Mouse (Mus musculus): Measurements from ENCODE around the gene Csad. TPM values are rescaled to one million over a fixed set of nuclear protein-coding genes. Genes with fewer than 3 reads are reported as not detected.

Gene Csad
- total RNA-seq, 1 experiment from 2014 or later, result 120 TPM

DNA sequence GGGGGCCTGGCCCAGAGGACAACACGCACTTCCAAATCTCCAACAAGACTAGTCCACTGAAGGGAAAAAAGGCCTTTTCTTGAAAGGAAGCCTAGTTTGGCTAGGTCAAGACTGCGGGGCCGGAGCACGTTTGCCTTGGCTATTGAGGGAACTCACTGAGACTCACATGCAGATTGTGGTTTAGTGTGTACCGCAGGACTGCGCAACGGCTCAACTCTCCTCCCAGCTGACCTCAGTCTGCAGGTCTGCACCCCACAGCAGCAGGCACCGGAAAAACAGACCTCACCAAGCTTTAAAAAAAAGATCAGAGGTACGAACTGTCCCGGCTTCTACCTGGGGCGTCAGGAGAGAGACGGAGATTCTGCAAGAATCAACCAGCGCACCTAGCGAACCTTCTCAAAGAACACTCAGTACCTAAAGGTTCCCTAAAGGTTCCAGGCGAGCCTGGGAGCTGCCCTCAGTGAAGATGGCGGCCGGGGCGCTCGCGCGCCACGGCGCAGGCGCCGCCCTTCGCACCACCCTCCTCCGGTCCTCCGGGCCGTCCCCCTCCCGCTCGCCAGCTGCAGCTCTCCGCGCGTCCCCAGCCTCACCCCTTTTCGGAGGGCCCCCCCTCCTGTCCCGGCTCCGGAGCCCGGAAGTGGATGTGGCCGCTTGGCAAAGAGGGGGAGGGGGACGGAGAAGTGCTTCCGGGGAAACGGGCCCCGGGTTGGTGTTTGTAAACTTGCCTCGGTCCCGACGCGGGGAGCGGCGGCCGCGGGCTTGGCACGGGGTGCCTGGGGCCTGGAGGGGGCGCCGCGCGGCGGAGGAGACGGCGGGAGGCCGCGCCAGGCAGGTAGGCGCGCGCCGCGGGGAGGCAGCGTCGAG, 1.3 kb downstream of the Csad start, which contains the start of gene Zfp740:
Gene Zfp740 (plus strand): TSS at position 279 of the 864 bp plus-strand sequence.
- peak; percentile 99 for DNase-seq

DNA sequence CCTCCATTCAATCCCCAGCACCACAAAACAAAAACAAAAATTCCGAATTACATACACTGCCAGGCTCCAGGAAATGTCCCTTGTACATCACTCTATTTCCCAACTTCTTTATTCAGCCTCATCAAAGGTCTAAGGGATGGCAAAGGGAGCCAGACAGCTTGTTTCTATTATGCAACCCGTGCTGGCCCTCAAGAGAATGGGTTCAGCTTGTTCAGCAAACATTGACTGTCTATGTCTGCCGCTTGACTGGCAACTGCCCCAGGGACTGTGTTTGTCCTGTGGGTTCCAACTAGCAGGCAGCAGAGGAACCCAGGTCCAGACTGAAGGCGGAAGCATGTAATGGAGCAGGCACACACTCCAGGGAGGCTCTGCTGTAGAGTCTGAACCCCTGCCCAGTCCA, 5.7 kb downstream of the Csad start:
- DNase-seq, result no peak

GRCm38 (mm10) chr15:102195373-102195772, 9.2 kb downstream of the Csad start:
- peak; percentile 55 for DNase-seq

DNA sequence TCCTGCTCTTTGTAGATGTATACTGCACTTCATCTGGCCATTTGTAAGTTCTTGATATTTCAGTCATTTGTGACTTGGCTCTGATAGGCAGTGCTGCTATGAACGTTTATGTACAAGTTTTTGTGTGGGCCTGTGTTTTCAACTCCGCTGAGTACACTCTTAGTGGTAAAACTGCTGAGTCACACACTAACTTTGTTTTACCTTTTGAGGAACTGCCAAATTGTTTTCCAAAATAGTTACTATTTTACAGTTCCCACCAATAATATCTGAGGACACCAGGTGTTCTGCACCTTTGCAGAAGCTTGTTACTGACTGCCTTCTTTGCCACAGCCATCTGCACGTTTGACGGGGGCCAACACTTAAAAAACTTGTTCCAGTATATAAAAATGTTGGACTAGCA, 10.1 kb downstream of the Csad start:
- DNase-seq, result no peak

- no peak for DNase-seq
Measured at GRCm38 (mm10) chr15:102193652-102194051, 10.9 kb downstream of the Csad start.

GRCm38 (mm10) chr15:102192820-102193386, 11.6 kb downstream of the Csad start:
- no peak for DNase-seq

DNA sequence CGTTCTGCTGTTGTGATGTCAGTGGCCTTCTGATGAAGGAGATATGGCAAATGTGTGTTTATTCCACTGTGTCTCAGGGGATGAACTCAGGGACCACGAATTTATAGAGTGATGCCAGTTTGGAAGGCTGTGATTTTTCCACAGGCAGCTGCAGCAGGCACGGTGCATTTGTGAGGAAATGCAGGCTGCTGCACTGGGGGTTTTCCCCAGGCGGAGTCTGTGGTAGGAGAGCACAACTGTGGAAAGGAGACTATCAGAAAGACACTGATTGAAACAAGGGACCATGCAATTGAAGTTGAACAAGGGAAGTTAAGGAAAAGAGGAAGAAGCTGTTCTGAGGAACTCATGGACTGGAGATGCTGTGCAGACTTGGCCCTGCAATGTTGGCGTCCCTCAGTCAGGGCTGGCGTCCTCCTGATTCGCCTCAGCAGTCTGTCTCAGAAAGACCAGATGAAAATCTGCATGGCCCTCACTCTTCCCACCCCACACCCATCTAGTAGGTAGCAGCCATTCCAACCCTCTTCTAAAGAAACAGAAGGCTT, 12.2 kb downstream of the Csad start:
- DNase-seq, result no peak

DNA sequence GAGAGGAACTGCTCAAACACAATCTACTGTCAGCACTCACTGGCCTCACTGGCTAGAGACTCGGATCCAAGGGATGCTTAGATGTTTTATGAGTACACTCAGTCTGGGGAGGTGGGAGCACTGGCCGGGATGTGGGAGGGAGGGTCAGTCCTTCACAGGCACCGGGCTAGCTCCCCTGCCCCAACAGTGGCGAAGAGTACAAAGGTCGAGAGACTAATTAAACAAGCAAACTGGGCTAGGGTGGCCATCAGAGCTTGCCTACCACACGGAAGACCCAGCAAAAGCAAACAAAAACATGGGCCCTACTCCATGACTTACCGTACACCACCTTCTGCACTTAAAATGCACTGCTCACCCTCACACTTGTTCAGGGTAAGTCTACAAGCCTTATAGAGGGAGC, 12.8 kb downstream of the Csad start:
- DNase-seq, result no peak

- no peak for DNase-seq
Measured at GRCm38 (mm10) chr15:102188883-102189282, 15.6 kb downstream of the Csad start.

DNA sequence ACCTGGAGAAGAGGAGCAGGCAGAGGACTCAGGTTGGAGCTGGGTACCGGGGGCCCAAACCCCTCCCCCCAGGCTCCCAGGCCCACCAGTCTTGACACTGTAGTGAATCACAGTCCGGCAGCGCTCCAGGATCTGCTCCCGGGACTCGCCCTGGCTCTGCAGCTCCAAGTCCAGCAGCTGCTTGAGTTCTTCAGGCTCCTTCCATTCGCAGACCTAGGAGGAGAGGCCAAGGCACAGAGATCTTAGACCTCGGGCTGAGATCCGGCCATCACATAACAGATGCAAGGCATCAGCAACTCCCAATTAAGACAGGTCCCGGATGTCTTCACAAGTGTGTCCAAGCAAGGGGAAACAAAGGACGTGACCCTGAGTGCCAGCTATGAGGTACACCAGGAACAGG, 16.4 kb downstream of the Csad start:
- DNase-seq, result no peak

DNA sequence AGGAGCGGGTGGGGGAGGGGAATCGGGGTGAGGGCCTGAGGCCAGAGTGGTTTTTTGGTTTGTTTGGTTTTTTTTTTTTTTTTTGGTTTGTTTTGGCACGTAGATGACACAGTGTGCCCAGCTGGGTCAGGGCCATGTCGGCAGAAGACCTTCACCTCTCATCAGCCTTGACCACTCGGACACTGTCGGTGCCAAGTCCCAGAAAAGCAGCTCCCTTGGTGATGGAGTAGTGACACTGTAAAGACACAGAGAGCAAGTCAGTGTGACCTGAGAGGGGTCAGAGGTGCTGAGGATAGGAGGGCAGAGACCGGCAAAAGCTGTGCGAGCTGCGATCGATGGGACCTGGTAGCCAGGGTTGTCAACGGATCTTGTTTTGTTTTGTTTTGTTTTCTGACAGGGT, 18.3 kb downstream of the Csad start:
- peak; percentile 54 for DNase-seq

GRCm38 (mm10) chr15:102183076-102183475, 21.4 kb downstream of the Csad start:
- DNase-seq, result no peak

- DNase-seq, result no peak
Measured at GRCm38 (mm10) chr15:102179924-102180323, 24.6 kb downstream of the Csad start.

DNA sequence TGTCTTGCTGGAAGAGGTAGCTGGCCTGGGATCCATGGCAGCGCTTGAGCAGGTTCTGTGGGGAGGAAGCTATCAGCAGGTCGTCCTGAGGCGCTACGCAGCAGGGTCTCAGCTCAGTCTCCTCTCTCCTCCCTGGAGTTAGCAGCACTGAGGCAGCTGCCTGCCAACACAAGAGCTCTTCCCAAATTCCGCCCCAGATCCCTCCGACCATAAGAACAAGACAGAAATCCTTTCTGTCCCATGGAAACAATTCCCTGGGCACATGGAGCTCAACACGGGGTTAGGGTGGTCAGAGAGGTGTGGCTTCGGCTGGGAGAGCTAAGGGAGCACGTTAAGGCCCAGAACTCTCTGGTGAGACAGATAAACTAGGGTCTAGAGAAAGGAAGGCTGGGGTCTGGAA, 25.4 kb downstream of the Csad start:
- no peak for DNase-seq

DNA sequence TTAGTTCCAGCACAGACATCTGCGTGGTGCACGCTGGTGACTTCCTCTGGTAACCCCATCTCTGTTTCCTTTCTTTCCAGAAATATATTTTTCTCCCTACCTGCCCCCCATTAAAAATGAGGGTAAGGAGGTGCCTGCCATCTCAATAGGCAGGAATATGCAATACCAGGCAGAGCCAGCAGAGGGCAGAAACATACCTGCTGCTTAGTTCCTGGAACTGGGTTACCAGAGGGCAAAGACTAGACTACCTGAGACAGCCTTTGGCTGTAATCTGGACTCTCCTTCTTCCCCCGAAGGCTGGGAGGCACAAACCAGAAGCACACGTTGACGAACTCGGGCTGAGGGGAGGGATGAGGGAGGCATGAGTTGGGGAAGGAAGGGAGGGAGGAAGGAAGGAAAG, 26.2 kb downstream of the Csad start:
- peak; percentile 83 for DNase-seq

DNA sequence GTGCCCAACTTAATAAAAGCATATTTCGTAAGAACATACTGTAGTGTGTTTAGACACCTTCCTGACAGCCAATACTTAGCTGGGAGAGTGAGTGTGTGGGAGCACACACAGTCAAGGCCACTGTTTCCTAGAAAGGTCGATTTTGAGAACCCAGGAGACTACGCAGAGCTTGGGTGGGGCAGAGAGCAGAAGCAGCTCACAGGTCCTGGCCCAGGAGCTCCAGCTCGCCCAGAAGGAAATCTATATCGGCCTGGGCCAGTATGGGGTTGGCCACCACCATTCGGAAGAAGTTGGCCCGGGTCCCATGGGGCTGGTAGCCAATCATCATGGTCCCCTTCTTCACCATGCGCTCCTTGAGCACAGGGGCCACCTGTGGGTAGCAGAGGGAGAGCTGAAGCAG, 27.1 kb downstream of the Csad start:
- DNase-seq, result no peak

GRCm38 (mm10) chr15:102176571-102177316, 27.8 kb downstream of the Csad start:
- DNase-seq, result peak; percentile 54

DNA sequence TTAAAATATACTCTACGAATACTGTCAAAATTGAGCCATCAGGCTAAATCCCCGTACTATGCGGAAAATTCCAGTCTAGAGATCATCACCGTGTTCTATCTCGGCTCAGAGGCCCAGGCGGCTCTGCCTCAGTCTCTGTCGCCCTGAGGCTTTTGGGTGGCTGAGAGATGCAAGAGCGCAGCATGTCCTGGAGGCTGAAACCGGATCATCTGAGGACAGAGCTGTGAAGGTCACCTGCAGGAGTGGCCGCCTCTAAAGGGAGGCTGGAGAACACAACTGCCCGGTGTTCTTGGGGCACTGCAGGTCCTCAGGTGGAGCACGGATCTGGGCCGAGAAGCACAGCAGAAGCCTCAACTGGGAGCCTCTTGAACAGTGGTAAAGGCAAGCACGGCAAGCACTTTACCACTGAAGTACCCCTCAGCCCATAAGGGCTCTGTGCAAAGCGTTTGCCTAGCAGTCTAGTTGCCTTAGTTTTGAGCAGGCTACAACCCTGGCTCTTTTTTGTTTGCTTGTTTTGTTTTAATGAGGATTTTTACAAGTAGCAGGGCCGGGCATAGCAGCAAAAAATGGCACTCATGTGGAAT, 28.7 kb downstream of the Csad start:
- DNase-seq, result no peak

DNA sequence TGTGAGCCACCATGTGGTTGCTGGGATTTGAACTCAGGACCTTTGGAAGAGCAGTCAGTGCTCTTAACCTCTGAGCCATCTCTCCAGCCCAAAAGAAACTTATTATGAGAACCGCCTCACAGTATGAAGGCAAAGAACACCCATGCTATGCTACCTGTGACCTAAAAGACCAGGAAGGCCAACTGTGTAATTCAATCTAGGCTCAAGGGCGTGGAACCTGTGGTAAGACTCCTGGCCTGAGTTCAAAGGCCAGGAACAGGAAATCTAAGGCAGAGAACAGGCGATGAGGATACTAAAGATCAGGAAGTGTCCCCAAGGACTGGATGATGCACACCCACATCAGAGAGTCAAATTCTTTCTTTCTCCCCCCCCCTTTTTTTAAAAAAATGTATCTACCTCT, 30.9 kb downstream of the Csad start:
- no peak for DNase-seq

DNA sequence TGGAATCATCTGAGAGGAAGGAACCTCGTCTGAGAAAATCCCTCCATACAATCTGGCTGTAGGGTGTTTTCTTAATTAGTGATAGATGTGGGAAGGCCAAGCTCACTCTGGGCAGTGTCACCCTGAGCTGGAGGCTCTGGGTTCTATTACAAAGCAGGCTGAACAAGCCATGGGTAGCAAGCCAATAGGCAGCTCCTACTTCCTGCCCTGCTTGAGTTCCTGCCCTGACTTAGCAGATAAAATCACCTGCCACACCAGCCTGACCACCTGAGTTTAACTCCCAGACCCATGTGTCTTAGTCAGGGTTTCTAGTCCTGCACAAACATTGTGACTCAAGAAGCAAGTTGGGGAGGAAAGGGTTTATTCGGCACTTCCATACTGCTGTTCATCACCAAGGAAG, 35.5 kb downstream of the Csad start:
- no peak for DNase-seq

DNA sequence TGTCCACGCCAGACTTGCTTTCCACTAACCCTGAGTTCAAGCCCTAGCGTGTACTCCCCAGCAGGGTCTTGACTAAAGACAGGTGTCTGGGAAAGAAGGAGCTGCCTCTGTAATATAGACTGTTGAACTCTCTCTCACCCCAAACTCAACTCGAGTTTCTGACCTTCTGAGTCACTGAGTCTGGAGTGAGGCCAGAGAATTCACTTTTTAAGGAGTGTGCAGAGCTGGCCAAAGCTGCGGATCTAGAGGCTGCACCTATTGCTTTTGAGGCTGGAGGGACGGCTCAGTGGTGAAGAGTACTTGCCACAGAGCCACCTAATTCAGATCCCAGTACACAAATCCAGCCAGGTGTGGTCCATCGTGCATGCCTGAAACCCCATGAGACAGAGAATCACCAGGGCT, 36.9 kb downstream of the Csad start:
- peak; percentile 73 for DNase-seq

- DNase-seq, result no peak
Measured at GRCm38 (mm10) chr15:102165468-102166100, 38.9 kb downstream of the Csad start.
